9 mouse cellular contexts compared by ENCODE assay signal in the genomic region with DNA sequence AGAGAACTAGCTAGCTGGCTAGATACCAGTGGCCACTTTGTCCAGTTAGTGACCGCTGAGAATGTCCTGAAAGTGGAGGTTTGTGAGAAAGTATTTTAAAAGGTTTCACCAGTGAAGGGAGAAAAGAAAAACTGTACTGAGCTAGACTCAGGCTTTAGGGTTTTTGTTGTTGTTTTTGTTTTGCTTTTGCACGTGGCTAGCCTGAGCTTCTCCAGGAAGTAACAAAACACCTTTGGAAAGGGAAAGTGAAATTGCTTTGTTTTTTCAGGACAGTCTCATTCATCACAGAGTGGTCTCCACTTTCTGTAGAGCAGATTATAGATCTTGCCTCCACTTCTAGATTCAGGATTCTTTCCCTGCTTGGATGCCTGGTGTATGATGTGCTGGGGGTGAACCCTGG. TPM values are rescaled to one million over a fixed set of nuclear protein-coding genes. Genes with fewer than 3 reads are reported as not detected.
DNase-seq lines count a peak whose midpoint lies in the region; ATAC-seq lines count a peak whose summit lies in the region.
"Had no signal": no experiment of that assay in that cellular context is flagged by ENCODE, and none has a peak within 500 bp of the region (broad histone marks: within the 10 kb centered on the region; RNA-seq: fewer than 3 reads in every experiment).

No protein-coding gene starts in this region.

- no peak for DNase-seq in heart, adult 11 months
- DNase-seq in ovary, postnatal 14 days (ENCODE audit: low spot score) = no peak
- no peak for DNase-seq in right cerebral cortex, postnatal 36 days (ENCODE audit: low spot score in 2 of 2)
- DNase-seq in thymus, postnatal 10 days (ENCODE audit: low spot score in 2 of 2) = no peak
- DNase-seq: gastrocnemius, postnatal 10 days had no signal

- peaks cover 9% of the 10 kb centered on the region for H3K4me1 ChIP-seq in heart, embryonic 15.5 days (replicated peaks)
- peaks cover 3% of the 10 kb centered on the region; the same call in 1 of the 2 replicates for H3K4me1 ChIP-seq in hindbrain, embryonic 12.5 days

- peak overlapping the region; percentile 81 for H3K4me3 ChIP-seq in heart, embryonic 15.5 days
- H3K4me3 ChIP-seq in hindbrain, embryonic 12.5 days = peak overlapping the region; percentile 1; the same call in 1 of the 2 replicates
- peak overlapping the region; percentile 35 for H3K4me3 ChIP-seq in macrophage (ENCODE audit: inconsistent target)

- H3K4me2 ChIP-seq in heart, embryonic 15.5 days = peak overlapping the region; percentile 90
- H3K4me2 ChIP-seq in hindbrain, embryonic 12.5 days (replicated peaks) = peak overlapping the region; percentile 91

- 45% methylated on average over 2 of the region's 2 CpGs for WGBS in heart, embryonic 15.5 days
- 26% methylated on average over 2 of the region's 2 CpGs for WGBS in hindbrain, embryonic 12.5 days
- WGBS in macrophage (ENCODE audit: missing documents) = 23% methylated on average over 2 of the region's 2 CpGs

- H3K9me3 ChIP-seq in heart, embryonic 15.5 days (replicated peaks) = no peaks in the 10 kb centered on the region
- no peaks in the 10 kb centered on the region for H3K9me3 ChIP-seq in hindbrain, embryonic 12.5 days (replicated peaks)

- ATAC-seq in heart, embryonic 15.5 days (replicated peaks; ENCODE audit: insufficient number of reproducible peaks, insufficient read depth, low FRiP score, low read depth) = no peak
- ATAC-seq in CD4-positive, CD25-positive, alpha-beta regulatory T cell, adult 4 months = peak; percentile 27
- ATAC-seq in hindbrain, embryonic 12.5 days (ENCODE audit: low FRiP score) = no peak

- peaks cover 39% of the 10 kb centered on the region; the same call in 1 of the 2 replicates for H3K79me2 ChIP-seq in macrophage (ENCODE audit: inconsistent target)

- H3K36me3 ChIP-seq in heart, embryonic 15.5 days = no peaks in the 10 kb centered on the region
- H3K36me3 ChIP-seq in hindbrain, embryonic 12.5 days = no peaks in the 10 kb centered on the region
- H3K36me3 ChIP-seq in macrophage (ENCODE audit: inconsistent target) = no peaks in the 10 kb centered on the region

- 0 out of 2 replicates have a peak overlapping the region, but pooled peaks have one; percentile 25 for H3K9ac ChIP-seq in heart, embryonic 15.5 days
- no peak overlapping the region for H3K9ac ChIP-seq in hindbrain, embryonic 12.5 days

- no peaks in the 10 kb centered on the region for H3K27me3 ChIP-seq in heart, embryonic 15.5 days
- H3K27me3 ChIP-seq in hindbrain, embryonic 12.5 days = 0 out of 2 replicates have a peak, but pooled peaks cover 8% of the 10 kb centered on the region

- no peak overlapping the region for H3K27ac ChIP-seq in heart, embryonic 15.5 days
- H3K27ac ChIP-seq in hindbrain, embryonic 12.5 days = no peak overlapping the region
- H3K27ac ChIP-seq in macrophage = no peak overlapping the region

RNA-seq across cellular contexts. Expression of a gene that starts 40.8 kb away (rescaled TPM):
- polyA plus RNA-seq in heart, embryonic 15.5 days (2015; fragmentation: Nextera tagmentation; extraction: Ambion mirVana) = 10.0 and 19.0 TPM in 2 replicates
- polyA plus RNA-seq in CD4-positive, CD25-positive, alpha-beta regulatory T cell, adult 4 months (2017; shearing (Covaris generic)) = 10 to 100 TPM; 32.9 to 35.5 TPM
- 16.2 and 20.2 TPM in 2 replicates for polyA plus RNA-seq in hindbrain, embryonic 12.5 days (2016; fragmentation: Nextera tagmentation; extraction: Ambion mirVana)
- total RNA-seq in macrophage (2018; cell fraction: chromatin; rRNA removed) = 10 to 100 TPM in 9 of 26 experiments, 1 to 10 TPM in 13, under 1 TPM in 3, not detected in 1; 0.77 to 25.3 (median 7.1) TPM
- total RNA-seq in macrophage (2018; cell fraction: cytosol; rRNA removed) = 10 to 100 TPM in 13 of 26 experiments, 1 to 10 TPM in 13; 6.4 to 19.5 (median 10.0) TPM
- 10 to 100 TPM in 10 of 26 experiments, 1 to 10 TPM in 16; 1.2 to 44.4 (median 7.0) TPM for total RNA-seq in macrophage (2018; cell fraction: nucleus; rRNA removed)
- 7.7 to 47.6 TPM (median 20.2 TPM) in 3 replicates for polyA plus RNA-seq in macrophage (2018)

Comparison
In these comparisons a context has a peak if more than half of its experiments do, and no peak if none do; other contexts are left out.
1. H3K4me3 ChIP-seq: peak in every context shown above with its lines; median percentile 81 in heart, embryonic 15.5 days; 35 in macrophage; 1 in hindbrain, embryonic 12.5 days.